Mouse (Mus musculus) c-Kit-positive CD71-negative TER-119-negative erythroid progenitor cells, embryonic 14.5 days (primary cell): Measurements from ENCODE around the gene Clcn2.
A peak's percentile ranks its signal among the peaks of the same experiment; 100 is the strongest.
"Not testable (repeated sequence)": the region's sequence is repeated elsewhere in the genome, so short reads cannot be mapped to it uniquely, and the experiment has no call there.

ENCODE experiments used
- DNase-seq: peaks from one replicate; pipeline ENCODE4 v3.0.0-alpha.2; 2013; ENCODE audit warnings: low read depth

Gene Clcn2

GRCm38 (mm10) chr16:20701729-20702521, 15.6 kb downstream of the Clcn2 start:
- DNase-seq: no peak

GRCm38 (mm10) chr16:20701316-20701715, 16.2 kb downstream of the Clcn2 start:
- no peak for DNase-seq

DNA sequence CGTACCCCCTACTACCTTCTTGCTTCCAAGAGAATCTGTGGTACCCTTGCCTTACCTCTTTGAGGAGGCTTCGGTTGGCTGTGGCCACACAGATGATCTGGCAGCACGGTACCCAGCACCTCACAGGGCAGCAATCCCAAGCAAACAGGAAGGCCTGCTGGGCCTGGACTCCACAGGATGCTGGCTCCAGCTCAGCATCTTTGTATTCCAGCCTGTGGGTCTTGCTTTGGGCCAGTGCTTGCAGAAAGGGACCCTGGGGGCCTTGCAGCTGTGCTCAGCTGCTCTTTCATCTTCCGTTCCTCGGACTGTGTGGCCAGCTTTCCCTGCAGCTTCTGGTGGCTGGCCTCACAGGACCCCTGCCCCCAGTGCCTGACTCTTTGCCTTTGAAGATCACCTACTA, 17.5 kb downstream of the Clcn2 start:
- no peak for DNase-seq

DNA sequence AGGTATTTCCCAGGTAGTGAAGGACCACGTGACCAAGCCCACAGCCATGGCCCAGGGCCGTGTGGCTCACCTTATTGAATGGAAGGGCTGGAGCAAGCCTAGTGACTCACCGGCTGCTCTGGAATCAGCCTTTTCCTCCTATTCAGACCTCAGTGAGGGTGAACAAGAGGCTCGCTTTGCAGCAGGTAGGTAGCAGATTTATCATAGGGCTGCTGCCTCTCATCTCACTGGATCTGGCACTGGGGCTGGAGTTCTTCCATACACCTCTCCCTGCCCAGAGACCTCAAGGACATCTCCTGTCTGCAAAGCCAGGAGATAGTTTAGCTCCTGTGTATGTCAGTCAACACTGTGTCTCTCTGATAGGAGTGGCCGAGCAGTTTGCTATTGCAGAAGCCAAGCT, 18.3 kb downstream of the Clcn2 start:
- no peak for DNase-seq

- no peak for DNase-seq
Observed at GRCm38 (mm10) chr16:20695622-20696323, 21.8 kb downstream of the Clcn2 start.

DNA sequence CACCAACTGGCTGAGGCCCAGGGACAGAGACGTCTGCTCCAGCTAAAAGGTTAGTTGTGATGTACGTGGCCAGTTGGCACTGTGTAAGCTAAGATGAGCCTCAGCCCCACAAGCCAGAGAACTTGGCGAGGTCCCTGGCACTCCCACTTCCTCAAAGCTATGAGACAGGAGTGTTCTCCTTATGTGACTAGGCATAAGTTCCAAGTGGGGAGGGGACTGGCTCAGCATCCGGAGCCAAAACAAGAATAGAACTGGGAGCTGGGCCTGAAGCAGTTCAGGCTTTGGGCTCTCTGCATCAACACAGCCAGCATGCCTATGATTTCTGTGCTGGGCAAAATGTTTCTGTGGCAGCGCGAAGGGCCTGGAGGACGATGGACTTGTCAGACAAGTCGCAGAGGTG, 22.8 kb downstream of the Clcn2 start:
- no peak for DNase-seq

- peak; percentile 66 for DNase-seq
Observed at GRCm38 (mm10) chr16:20693111-20693701, 24.3 kb downstream of the Clcn2 start, which contains the start of gene Fam131a. TSS of gene Fam131a (plus strand) at chr16:20693241.

DNA sequence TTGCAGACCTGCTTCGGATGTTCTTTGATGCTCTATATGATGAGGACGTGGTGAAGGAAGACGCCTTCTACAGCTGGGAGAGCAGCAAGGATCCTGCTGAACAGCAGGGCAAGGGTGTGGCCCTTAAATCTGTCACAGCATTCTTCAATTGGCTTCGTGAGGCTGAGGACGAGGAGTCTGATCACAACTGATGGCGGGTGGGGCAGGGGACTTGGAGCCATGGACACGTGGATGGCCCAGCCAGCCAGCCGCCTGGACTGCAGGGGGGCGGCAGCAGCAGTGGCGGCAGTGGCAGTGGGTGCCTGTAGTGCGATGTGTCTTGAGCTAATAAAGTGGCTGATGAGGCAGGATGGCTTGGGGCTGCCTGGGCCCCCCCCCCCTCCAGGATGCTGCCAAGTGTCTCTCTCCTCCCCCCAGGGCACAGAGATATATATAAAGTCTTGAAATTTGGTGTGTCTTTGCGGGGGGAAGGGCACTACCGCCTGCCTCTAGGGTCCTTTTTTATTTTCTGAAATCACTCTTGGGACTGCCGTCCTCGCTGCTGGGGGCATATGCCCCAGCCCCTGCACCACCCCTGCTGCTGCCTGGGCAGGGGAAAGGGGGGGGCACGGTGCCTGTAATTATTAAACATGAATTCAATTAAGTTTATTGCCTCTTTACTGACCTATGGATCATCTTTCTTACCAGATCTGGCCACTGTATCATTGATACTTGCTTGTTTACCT, 25.1 kb downstream of the Clcn2 start:
- DNase-seq: no peak

DNA sequence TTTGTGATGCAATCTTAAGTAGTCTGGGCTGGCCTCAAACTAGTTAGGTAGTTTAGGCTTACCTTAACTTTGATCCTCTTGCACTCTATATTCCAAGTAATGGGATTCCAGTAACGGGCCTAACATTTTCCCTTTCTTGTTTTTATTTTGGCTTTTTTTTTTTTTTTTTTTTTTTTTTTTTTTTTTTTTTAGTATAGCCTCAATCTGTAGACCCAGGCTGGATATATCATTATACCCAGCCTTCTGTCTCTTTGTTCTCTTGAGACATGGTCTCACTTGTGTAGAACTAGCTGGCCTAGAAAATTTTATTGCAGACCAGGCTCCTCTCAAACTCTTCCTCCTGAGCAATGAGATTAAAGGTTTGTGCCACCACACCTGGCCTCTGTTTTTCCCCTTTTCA, 25.9 kb downstream of the Clcn2 start:
- DNase-seq: no peak

DNA sequence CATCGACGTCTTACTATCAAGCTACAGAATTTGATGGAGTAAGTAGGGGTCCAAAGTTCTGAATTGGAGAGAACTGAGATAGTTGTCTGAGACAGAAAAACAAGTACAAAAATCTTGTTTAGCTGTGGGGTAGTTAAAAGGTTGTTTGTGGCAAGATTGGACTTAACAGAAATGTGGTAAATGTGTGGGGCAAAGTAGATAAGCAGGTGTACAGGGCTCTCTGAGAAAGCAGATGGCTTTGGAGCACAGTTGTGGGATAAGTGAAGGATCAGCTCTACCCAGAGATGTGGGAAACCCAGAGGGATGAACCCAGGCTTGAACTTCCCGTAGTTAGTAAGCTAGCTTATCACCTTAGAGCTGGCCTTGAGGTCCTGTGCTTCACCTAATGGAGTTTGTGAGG, 26.8 kb downstream of the Clcn2 start:
- DNase-seq: no peak

DNA sequence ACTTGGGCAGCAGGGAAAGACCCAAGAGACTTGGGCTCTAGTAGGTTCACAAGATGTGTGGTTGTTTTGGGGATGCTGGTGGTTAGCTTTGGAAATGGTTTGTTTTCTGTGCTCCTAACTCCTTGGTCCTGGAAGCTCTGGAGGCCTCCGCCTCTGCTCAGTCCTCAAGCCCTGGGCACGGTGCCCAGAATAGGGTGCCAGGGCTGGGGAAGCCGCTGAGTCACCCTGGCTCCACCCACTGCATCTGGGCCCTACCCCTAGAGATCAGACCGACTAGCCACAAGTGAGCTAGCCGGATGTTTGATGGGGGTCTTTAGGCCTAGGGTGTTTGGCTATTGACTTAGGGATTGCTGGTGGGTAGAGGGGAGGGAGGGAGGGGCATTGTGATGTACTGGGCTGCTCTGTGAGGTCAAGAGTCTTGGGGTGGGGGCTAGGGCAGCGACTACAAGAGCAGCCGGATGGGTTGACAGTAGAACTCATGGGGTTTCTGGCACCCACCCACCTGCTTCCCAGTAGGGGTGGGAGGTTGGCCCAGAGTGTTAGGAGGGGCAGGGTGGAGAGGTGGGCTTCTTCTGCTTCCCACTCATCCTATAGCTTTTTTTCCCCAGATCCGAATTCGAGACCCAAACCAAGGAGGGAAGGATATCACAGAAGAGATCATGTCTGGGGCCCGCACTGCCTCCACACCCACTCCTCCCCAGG, 39.4 kb downstream of the Clcn2 start:
- DNase-seq: no peak

GRCm38 (mm10) chr16:20677380-20677779, 40.2 kb downstream of the Clcn2 start:
- DNase-seq: no peak

GRCm38 (mm10) chr16:20676702-20677101, 40.8 kb downstream of the Clcn2 start:
- DNase-seq: no peak

GRCm38 (mm10) chr16:20675213-20675612, 42.3 kb downstream of the Clcn2 start:
- DNase-seq: no peak

- DNase-seq: no peak
Observed at GRCm38 (mm10) chr16:20673706-20674303, 43.7 kb downstream of the Clcn2 start.

- no peak for DNase-seq
Observed at GRCm38 (mm10) chr16:20672965-20673705, 44.4 kb downstream of the Clcn2 start.

DNA sequence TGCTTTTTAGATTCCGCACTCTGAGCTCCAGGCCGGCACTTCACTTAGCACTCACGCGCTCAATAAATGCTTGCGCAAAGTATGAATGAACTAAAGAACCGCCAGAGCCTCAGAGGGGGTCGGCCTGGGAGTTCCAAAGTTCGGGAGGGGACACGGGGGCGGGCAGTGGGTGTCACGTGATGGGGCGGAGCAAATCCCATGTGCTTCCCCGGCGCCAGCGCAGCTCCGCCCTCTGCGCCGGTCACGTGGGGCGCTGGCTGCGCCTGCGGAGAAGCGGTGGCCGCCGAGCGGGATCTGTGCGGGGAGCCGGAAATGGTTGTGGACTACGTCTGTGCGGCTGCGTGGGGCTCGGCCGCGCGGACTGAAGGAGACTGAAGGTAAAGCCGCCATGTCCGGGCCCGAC, 45.0 kb downstream of the Clcn2 start:
- DNase-seq: peak; percentile 90

DNA sequence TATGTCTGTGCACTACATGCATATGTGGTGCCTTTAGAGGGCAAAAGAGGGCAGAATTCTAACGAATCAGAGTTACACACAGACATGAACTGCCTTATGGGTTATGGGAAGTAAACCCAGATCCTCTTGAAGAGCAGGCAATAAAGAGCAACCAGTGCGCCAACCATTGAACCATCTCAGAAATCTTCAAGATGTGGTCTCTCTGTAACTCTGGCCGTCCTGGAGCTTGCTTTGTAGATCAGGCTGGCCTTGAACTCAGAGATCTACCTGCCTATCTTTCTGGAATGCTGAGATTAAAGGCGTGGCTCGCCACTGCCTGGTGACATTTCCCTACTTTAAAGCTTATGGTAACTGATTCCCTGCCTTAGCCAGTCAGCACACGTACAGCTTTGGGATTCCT, 45.7 kb downstream of the Clcn2 start:
- DNase-seq: no peak

DNA sequence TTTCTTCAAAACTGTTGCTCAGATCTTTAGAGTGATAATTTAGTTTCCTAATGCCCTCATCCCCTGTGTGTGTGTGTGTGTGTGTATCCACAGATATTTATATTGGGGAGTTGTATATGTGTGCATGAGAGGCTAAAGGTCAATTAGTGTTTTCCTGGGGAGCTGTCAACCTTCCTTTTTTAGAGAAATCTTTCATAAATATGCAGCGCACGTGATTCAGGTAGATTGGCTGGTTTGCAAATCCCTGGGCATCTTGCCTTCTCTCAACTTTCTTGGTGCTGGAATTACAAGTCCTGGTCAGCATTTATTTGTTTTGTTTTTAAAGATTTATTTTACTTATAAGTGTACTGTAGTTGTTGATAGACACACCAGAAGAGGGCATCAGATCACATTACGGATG, 47.3 kb downstream of the Clcn2 start:
- no peak for DNase-seq

DNA sequence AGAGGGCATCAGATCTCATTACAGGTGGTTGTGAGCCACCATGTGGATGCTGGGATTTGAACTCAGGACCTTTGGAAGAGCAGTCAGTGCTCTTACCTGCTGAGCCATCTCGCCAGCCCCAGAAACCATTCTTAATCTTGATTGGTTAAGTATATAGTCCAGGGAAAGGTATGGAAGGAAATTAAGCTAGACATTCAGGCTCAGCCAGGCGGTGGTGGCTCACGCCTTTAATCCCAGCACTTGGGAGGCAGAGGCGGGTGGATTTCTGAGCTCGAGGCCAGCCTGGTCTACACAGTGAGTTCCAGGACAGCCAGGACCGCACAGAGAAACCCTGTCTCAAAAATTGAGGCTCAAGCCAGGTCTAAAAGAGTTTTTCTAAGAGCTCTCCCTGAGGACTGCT, 49.5 kb downstream of the Clcn2 start, which contains the start of gene Eif4g1:
Eif4g1 (plus strand) TSS at position 301 of the 400 bp plus-strand sequence.
- DNase-seq: not testable (repeated sequence)

DNA sequence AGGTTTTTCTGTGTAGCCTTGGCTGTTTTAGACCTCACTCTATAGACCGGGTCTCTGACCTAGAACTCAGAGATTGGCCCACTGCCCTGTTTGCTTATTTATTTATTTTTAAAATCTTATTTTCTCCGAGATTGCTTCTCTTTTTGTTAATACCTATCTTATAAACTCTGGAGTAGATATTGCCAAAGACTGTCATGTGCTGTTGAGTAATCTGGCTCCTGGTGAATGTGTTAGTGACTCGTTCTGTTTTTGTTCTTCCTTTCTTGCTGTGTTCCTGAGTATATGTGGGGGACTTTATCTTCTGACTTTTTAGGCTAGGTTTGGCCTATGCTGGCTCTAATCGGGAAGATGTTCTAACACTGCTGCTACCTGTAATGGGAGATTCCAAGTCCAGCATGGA, 59.9 kb downstream of the Clcn2 start:
- DNase-seq: no peak
